Mouse (Mus musculus) B cell, adult 67 days (primary cell): ENCODE measurements around the gene Ube2dnl1. TPM values are rescaled to one million over a fixed set of nuclear protein-coding genes. Genes with fewer than 3 reads are reported as not detected.

Experiments used
- total RNA-seq, 2 experiments: library from RNA; stranded (reverse); gene quantifications; 4 replicates each; pipeline ENCODE4 v1.2.4; 2023

Gene Ube2dnl1
- total RNA-seq: not detected

GRCm38 (mm10) chrX:114904712-114905111 is at the start of gene Ube2dnl1:
TSS of gene Ube2dnl1 (plus strand) at chrX:114905012.

GRCm38 (mm10) chrX:114907282-114907681 is 2.5 kb downstream of the Ube2dnl1 start, which contains the start of gene Ube2dnl2:
TSS of gene Ube2dnl2 (plus strand) at chrX:114907582.

Other genes starting within 250 kb of the Ube2dnl1 start
- gene Ube2dnl2, start 2.6 kb downstream of the Ube2dnl1 start, total RNA-seq: not detected